Mouse (Mus musculus) MEL (cell line): ENCODE measurements around the gene Dgcr2.

Source experiments
- CTCF ChIP-seq, 3 experiments: IDR thresholded peaks in 2 of 3; conservative IDR thresholded peaks in 1 of 3; 2 replicates each; pipeline ENCODE4 v1.5.1; 2011 to 2012; ENCODE audit warnings: low read length in 3 of 3, low read depth in 2 of 3, mild to moderate bottlenecking in 2 of 3, improper control_type of control experiment in 1 of 3, inconsistent platforms in 1 of 3, mixed read lengths in 1 of 3, moderate library complexity in 1 of 3; ENCODE audit not compliant: control insufficient read depth in 1 of 3, insufficient read depth in 1 of 3, poor library complexity in 1 of 3, severe bottlenecking in 1 of 3
- E2F4 ChIP-seq: IDR thresholded peaks from 2 replicates; pipeline ENCODE4 v1.6.1; 2011; ENCODE audit warnings: low read depth, low read length, improper control_type of control experiment, borderline replicate concordance
- EP300 ChIP-seq, 2 experiments: IDR thresholded peaks; 2 replicates each; pipeline ENCODE4 v1.6.1; 2011; ENCODE audit warnings: improper control_type of control experiment in 2 of 2, low read length in 2 of 2, low read depth in 1 of 2, mild to moderate bottlenecking in 1 of 2
- KAT2A ChIP-seq: conservative IDR thresholded peaks from 2 replicates; pipeline ENCODE4 v1.6.1; 2012; ENCODE audit warnings: low read depth, low read length, improper control_type of control experiment, inconsistent platforms
- POLR2AphosphoS2 ChIP-seq: IDR thresholded peaks from 2 replicates; pipeline ENCODE4 v1.6.1; 2011; ENCODE audit warnings: low read length, improper control_type of control experiment
- SIN3A ChIP-seq: IDR thresholded peaks from 2 replicates; pipeline ENCODE4 v1.6.1; 2012; ENCODE audit warnings: low read length, improper control_type of control experiment, inconsistent platforms
- TAL1 ChIP-seq: IDR thresholded peaks from 2 replicates; pipeline ENCODE4 v1.6.1; 2012; ENCODE audit warnings: mild to moderate bottlenecking, inconsistent platforms, low read length, moderate library complexity, mixed read lengths
- TCF12 ChIP-seq: IDR thresholded peaks from 2 replicates; pipeline ENCODE4 v1.6.1; 2014; ENCODE audit warnings: low read depth, mild to moderate bottlenecking, inconsistent platforms, low read length, improper control_type of control experiment, moderate library complexity
- USF1 ChIP-seq: IDR thresholded peaks from 2 replicates; pipeline ENCODE4 v1.6.1; 2014; ENCODE audit warnings: low read depth, mild to moderate bottlenecking, inconsistent platforms, low read length, improper control_type of control experiment, moderate library complexity
- ZNF384 ChIP-seq: IDR thresholded peaks from 2 replicates; pipeline ENCODE4 v1.6.1; 2012; ENCODE audit warnings: low read depth, mild to moderate bottlenecking, inconsistent platforms, low read length, improper control_type of control experiment

DNA sequence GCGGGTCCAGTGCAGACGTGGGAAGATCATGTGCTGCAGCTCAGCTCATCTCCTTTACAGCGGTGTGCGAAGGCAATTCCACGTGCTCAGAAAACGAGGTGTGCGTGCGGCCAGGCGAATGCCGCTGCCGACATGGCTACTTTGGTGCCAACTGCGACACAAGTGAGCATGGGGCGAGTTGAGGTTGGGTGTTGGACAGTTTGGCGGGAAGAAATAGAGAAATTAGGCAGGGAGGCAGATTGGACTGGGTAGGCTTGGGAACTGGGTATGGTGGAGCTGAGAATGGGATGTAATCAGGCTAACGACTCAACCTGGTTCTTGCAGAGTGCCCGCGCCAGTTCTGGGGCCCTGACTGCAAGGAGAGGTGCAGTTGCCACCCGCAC, 95.9 kb downstream of the Dgcr2 start:
- TF ChIP-seq USF1 (no peak), POLR2AphosphoS2 (no peak), TCF12 (no peak), EP300 (IDR thresholded peaks at IDR 0.05; ENCODE audit: low read depth in 1 of 2, low read length in 2 of 2) (no peak), ZNF384 (no peak), SIN3A (no peak), TAL1 (no peak), E2F4 (no peak), KAT2A (no peak), CTCF (IDR thresholded peaks at IDR 0.05 in 2 of 3, conservative IDR thresholded peaks at IDR 0.05 in 1 of 3; ENCODE audit: control insufficient read depth in 1 of 3, insufficient read depth in 1 of 3, low read depth in 2 of 3, low read length in 3 of 3, poor library complexity in 1 of 3, severe bottlenecking in 1 of 3) (no peak)
